Mouse (Mus musculus): ENCODE data around the gene Gpnmb. TPM values are rescaled to one million over a fixed set of nuclear protein-coding genes. Genes with fewer than 3 reads are reported as not detected.

Gene Gpnmb
- polyA plus RNA-seq, 1 experiment, result 0.07 TPM

GRCm38 (mm10) chr6:49025290-49025689 lies 11.1 kb upstream of the Gpnmb start:
- Histone ChIP-seq H3K4me3 (replicated peaks) (no peak overlapping the region), H3K27me3 (ENCODE audit: control insufficient read depth) (no peaks in the 10 kb centered on the region), H3K4me1 (ENCODE audit: control insufficient read depth) (no peaks in the 10 kb centered on the region), H3K9me3 (ENCODE audit: control insufficient read depth, low read length) (no peaks in the 10 kb centered on the region), H3K36me3 (ENCODE audit: control insufficient read depth) (no peaks in the 10 kb centered on the region)
- TF ChIP-seq GATA1 (IDR thresholded peaks at IDR 0.05; ENCODE audit: low read length), result no peak
- no peak for TF ChIP-seq TAL1 (IDR thresholded peaks at IDR 0.05; ENCODE audit: low read length)

GRCm38 (mm10) chr6:49026496-49026895 lies 9.8 kb upstream of the Gpnmb start:
- Histone ChIP-seq H3K36me3 (ENCODE audit: control insufficient read depth) (no peaks in the 10 kb centered on the region), H3K9me3 (ENCODE audit: control insufficient read depth, low read length) (no peaks in the 10 kb centered on the region), H3K27me3 (ENCODE audit: control insufficient read depth) (no peaks in the 10 kb centered on the region), H3K4me1 (ENCODE audit: control insufficient read depth) (no peaks in the 10 kb centered on the region), H3K4me3 (replicated peaks) (no peak overlapping the region)
- no peak for TF ChIP-seq TAL1 (IDR thresholded peaks at IDR 0.05; ENCODE audit: low read length)
- no peak for TF ChIP-seq GATA1 (IDR thresholded peaks at IDR 0.05; ENCODE audit: low read length)

GRCm38 (mm10) chr6:49028019-49028418 lies 8.3 kb upstream of the Gpnmb start:
- Histone ChIP-seq H3K27me3 (ENCODE audit: control insufficient read depth) (no peaks in the 10 kb centered on the region), H3K9me3 (ENCODE audit: control insufficient read depth, low read length) (no peaks in the 10 kb centered on the region), H3K4me1 (ENCODE audit: control insufficient read depth) (no peaks in the 10 kb centered on the region), H3K4me3 (replicated peaks) (no peak overlapping the region), H3K36me3 (ENCODE audit: control insufficient read depth) (no peaks in the 10 kb centered on the region)
- no peak for TF ChIP-seq GATA1 (IDR thresholded peaks at IDR 0.05; ENCODE audit: low read length)
- TF ChIP-seq TAL1 (IDR thresholded peaks at IDR 0.05; ENCODE audit: low read length), result no peak

GRCm38 (mm10) chr6:49028708-49029107 lies 7.6 kb upstream of the Gpnmb start:
- H3K4me1 ChIP-seq (ENCODE audit: control insufficient read depth), result no peaks in the 10 kb centered on the region
- H3K27me3 ChIP-seq (ENCODE audit: control insufficient read depth), result no peaks in the 10 kb centered on the region
- no peak overlapping the region for H3K4me3 ChIP-seq (replicated peaks)
- H3K36me3 ChIP-seq (ENCODE audit: control insufficient read depth), result no peaks in the 10 kb centered on the region
- TF ChIP-seq TAL1 (IDR thresholded peaks at IDR 0.05; ENCODE audit: low read length) (no peak), GATA1 (IDR thresholded peaks at IDR 0.05; ENCODE audit: low read length) (no peak)
- H3K9me3 ChIP-seq (ENCODE audit: control insufficient read depth, low read length), result no peaks in the 10 kb centered on the region

- Histone ChIP-seq H3K9me3 (ENCODE audit: control insufficient read depth, low read length) (no peaks in the 10 kb centered on the region), H3K36me3 (ENCODE audit: control insufficient read depth) (no peaks in the 10 kb centered on the region), H3K4me1 (ENCODE audit: control insufficient read depth) (no peaks in the 10 kb centered on the region), H3K27me3 (ENCODE audit: control insufficient read depth) (peaks cover 7% of the 10 kb centered on the region), H3K4me3 (replicated peaks) (no peak overlapping the region)
- TF ChIP-seq GATA1 (IDR thresholded peaks at IDR 0.05; ENCODE audit: low read length) (no peak), TAL1 (IDR thresholded peaks at IDR 0.05; ENCODE audit: low read length) (no peak)
Observed at GRCm38 (mm10) chr6:49031230-49031629, 5.1 kb upstream of the Gpnmb start.

- Histone ChIP-seq H3K36me3 (ENCODE audit: control insufficient read depth) (no peaks in the 10 kb centered on the region), H3K27me3 (ENCODE audit: control insufficient read depth) (peaks cover 22% of the 10 kb centered on the region), H3K4me3 (replicated peaks) (no peak overlapping the region), H3K9me3 (ENCODE audit: control insufficient read depth, low read length) (no peaks in the 10 kb centered on the region), H3K4me1 (ENCODE audit: control insufficient read depth) (0 out of 2 replicates have a peak, but pooled peaks cover 1% of the 10 kb centered on the region)
- no peak for TF ChIP-seq TAL1 (IDR thresholded peaks at IDR 0.05; ENCODE audit: low read length)
- no peak for TF ChIP-seq GATA1 (IDR thresholded peaks at IDR 0.05; ENCODE audit: low read length)
Observed at GRCm38 (mm10) chr6:49032783-49033182, 3.6 kb upstream of the Gpnmb start.

GRCm38 (mm10) chr6:49037268-49037662 lies 919 bp downstream of the Gpnmb start:
- Histone ChIP-seq H3K4me1 (ENCODE audit: control insufficient read depth) (0 out of 2 replicates have a peak, but pooled peaks cover 1% of the 10 kb centered on the region), H3K4me3 (replicated peaks) (no peak overlapping the region), H3K27me3 (ENCODE audit: control insufficient read depth) (peaks cover 23% of the 10 kb centered on the region), H3K36me3 (ENCODE audit: control insufficient read depth) (no peaks in the 10 kb centered on the region), H3K9me3 (ENCODE audit: control insufficient read depth, low read length) (no peaks in the 10 kb centered on the region)
- TF ChIP-seq TAL1 (IDR thresholded peaks at IDR 0.05; ENCODE audit: low read length), result no peak
- no peak for TF ChIP-seq GATA1 (IDR thresholded peaks at IDR 0.05; ENCODE audit: low read length)

GRCm38 (mm10) chr6:49039470-49040180 lies 3.3 kb downstream of the Gpnmb start:
- TF ChIP-seq TAL1 (IDR thresholded peaks at IDR 0.05; ENCODE audit: low read length) (no peak), GATA1 (IDR thresholded peaks at IDR 0.05; ENCODE audit: low read length) (no peak)
- Histone ChIP-seq H3K4me1 (ENCODE audit: control insufficient read depth) (0 out of 2 replicates have a peak, but pooled peaks cover 1% of the 10 kb centered on the region), H3K4me3 (replicated peaks) (no peak overlapping the region), H3K27me3 (ENCODE audit: control insufficient read depth) (peaks cover 23% of the 10 kb centered on the region), H3K36me3 (ENCODE audit: control insufficient read depth) (no peaks in the 10 kb centered on the region), H3K9me3 (ENCODE audit: control insufficient read depth, low read length) (no peaks in the 10 kb centered on the region)

GRCm38 (mm10) chr6:49046502-49046901 lies 10.2 kb downstream of the Gpnmb start:
- H3K4me1 ChIP-seq (ENCODE audit: control insufficient read depth), result no peaks in the 10 kb centered on the region
- TF ChIP-seq TAL1 (IDR thresholded peaks at IDR 0.05; ENCODE audit: low read length), result no peak
- TF ChIP-seq GATA1 (IDR thresholded peaks at IDR 0.05; ENCODE audit: low read length), result no peak
- no peaks in the 10 kb centered on the region for H3K9me3 ChIP-seq (ENCODE audit: control insufficient read depth, low read length)
- no peak overlapping the region for H3K4me3 ChIP-seq (replicated peaks)
- H3K27me3 ChIP-seq (ENCODE audit: control insufficient read depth), result no peaks in the 10 kb centered on the region
- no peaks in the 10 kb centered on the region for H3K36me3 ChIP-seq (ENCODE audit: control insufficient read depth)
